Mouse (Mus musculus) forebrain, embryonic 16.5 days (tissue): ENCODE results near the gene Csf2rb. TPM values are rescaled to one million over a fixed set of nuclear protein-coding genes. Genes with fewer than 3 reads are reported as not detected.
"Not testable (repeated sequence)": the region's sequence is repeated elsewhere in the genome, so short reads cannot be mapped to it uniquely, and the experiment has no call there.

Experiments used
- ATAC-seq: fragments of 200-750 bp; cut with Nextera tagmentation; 2 replicates; pipeline ENCODE4 v1.8.0; 2017; ENCODE audit warnings: mild to moderate bottlenecking, moderate library complexity
- H3K27ac ChIP-seq: fragments of 300-500 bp; sonication (generic); 2 replicates; pipeline ENCODE4 v1.5.1; 2014; ENCODE audit warnings: low read length, control low read depth
- H3K27me3 ChIP-seq: fragments of 300-500 bp; sonication (generic); replicated peaks from 2 replicates; pipeline ENCODE4 v1.6.1; 2014; ENCODE audit warnings: low read length; ENCODE audit not compliant: control insufficient read depth, insufficient read depth
- H3K36me3 ChIP-seq: fragments of 300-500 bp; sonication (generic); 2 replicates; pipeline ENCODE4 v1.6.1; 2014; ENCODE audit not compliant: control insufficient read depth, insufficient read depth
- H3K4me1 ChIP-seq: fragments of 300-500 bp; sonication (generic); replicated peaks from 2 replicates; pipeline ENCODE4 v1.6.1; 2014; ENCODE audit warnings: low read length; ENCODE audit not compliant: control insufficient read depth, insufficient read depth
- H3K4me2 ChIP-seq: fragments of 300-500 bp; sonication (generic); 2 replicates; pipeline ENCODE4 v1.6.1; 2014; ENCODE audit warnings: mild to moderate bottlenecking, low read length, control low read depth
- H3K4me3 ChIP-seq: fragments of 300-500 bp; sonication (generic); replicated peaks from 2 replicates; pipeline ENCODE4 v1.5.1; 2014; ENCODE audit warnings: mild to moderate bottlenecking, low read length, control low read depth
- H3K9ac ChIP-seq: fragments of 300-500 bp; sonication (generic); replicated peaks from 2 replicates; pipeline ENCODE4 v1.6.1; 2014; ENCODE audit warnings: low read depth, low read length, control low read depth
- H3K9me3 ChIP-seq: fragments of 300-500 bp; sonication (generic); 2 replicates; pipeline ENCODE4 v1.6.1; 2016; ENCODE audit warnings: low read length; ENCODE audit not compliant: control insufficient read depth
- WGBS: fragments of 180-500 bp; shearing (Covaris S2); extraction: QIAGEN DNeasy Blood & Tissue Kit; methylation state at CpG from one replicate; pipeline ENCODE4 v1.1.7; 2014; 5-methylcytosine and 5-hydroxymethylcytosine counted together
- polyA plus RNA-seq: library from polyadenylated mRNA; unstranded; fragments of >200 nt; fragmentation: Nextera tagmentation; extraction: Ambion mirVana; gene quantifications from 2 replicates; pipeline ENCODE4 v1.2.1, GENCODE M21; 2015

The Csf2rb gene
- polyA plus RNA-seq, 1 experiment from 2014 or later = 0.27 TPM

DNA sequence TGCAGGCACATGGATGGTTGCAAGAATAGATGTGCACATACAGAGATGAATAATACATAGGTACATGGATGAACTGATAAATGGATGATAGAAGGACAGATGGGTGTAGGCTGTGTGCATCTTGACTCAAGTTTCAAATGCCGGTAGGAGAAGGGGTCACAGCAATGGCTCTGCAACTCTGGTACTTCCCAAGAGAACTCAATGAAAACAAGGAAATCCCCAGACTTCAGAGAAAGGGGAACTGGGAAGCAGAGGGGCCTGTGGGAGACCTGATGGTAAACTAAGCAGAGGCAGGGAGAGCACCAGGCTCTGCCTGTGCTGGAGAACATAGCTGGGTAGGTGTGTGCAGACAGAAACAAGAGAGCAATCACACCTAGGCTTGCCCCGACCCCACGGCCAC lies 8.8 kb downstream of the Csf2rb start:
- Histone ChIP-seq H3K36me3 (no peaks in the 10 kb centered on the region), H3K27ac (no peak overlapping the region), H3K27me3 (no peaks in the 10 kb centered on the region), H3K9ac (no peak overlapping the region), H3K4me2 (no peak overlapping the region), H3K4me3 (no peak overlapping the region), H3K9me3 (no peaks in the 10 kb centered on the region), H3K4me1 (no peaks in the 10 kb centered on the region)
- ATAC-seq = no peak
- 91% methylated on average over 3 of the region's 3 CpGs for WGBS

DNA sequence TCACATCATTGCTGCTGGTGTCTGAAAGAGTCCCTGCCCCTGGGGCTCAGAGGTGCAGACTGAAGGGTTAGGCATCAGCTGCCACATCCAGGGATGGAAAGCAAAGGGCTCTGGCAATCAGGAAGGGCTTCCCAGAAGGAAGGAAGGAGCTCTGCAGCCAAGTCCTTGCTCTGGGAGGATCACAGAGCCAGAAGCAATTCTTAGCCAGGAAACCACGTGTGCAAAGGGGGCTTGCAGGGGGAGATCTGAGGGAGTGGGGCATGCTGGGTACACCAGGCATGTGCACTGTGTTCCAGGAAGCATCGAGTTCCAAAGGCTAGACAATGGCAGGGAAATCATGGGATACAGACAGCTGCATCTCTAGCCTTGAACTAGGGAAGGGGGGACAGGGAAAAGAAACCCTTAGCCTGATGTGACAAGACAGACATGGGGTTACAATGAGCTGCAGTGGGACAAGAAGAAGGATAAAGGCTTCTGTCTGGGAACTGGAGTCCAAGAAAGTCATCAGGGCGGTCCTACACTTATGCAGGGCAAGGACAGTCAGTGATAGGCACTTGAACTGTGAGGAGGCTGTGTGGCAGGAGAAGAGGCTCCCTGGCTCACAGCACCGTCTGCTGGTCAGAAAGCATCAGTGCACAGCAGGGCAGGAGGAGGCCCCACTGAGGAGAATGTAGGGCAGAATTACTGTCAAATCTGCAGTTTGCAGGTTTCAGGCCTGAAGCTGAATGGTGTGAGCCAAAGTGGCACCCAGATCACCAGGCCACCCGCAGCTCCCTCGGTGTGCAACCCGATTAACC lies 14.3 kb downstream of the Csf2rb start:
- not testable (repeated sequence) for H3K4me1 ChIP-seq, ATAC-seq, H3K4me2 ChIP-seq, H3K9ac ChIP-seq, H3K9me3 ChIP-seq, H3K27me3 ChIP-seq, H3K36me3 ChIP-seq, H3K27ac ChIP-seq, H3K4me3 ChIP-seq
- WGBS = 31% methylated on average over 7 of the region's 7 CpGs

DNA sequence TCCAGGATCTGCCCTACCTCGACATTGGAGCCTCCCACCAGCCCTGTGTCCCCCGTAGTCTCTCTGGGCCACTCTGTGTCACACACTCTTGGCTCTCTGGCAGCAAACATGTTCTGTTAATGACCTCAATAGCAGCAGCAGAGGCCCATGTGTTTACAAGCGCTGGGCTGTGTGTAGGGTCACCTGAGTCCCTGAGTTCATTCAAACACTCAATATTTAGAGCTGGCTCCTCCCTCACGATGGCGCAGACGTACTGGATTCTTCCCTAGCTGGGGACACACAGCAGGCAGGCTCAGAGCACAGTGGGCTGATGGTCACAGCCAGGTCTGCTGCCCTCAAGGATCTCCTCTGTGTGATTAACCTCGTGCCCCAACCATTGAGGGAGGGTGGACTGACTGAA lies 15.4 kb downstream of the Csf2rb start:
- not testable (repeated sequence) for H3K9me3 ChIP-seq, H3K27ac ChIP-seq, H3K4me1 ChIP-seq, H3K36me3 ChIP-seq, H3K9ac ChIP-seq, ATAC-seq, H3K4me3 ChIP-seq, H3K4me2 ChIP-seq, H3K27me3 ChIP-seq
- 72% methylated on average over 6 of the region's 7 CpGs for WGBS

DNA sequence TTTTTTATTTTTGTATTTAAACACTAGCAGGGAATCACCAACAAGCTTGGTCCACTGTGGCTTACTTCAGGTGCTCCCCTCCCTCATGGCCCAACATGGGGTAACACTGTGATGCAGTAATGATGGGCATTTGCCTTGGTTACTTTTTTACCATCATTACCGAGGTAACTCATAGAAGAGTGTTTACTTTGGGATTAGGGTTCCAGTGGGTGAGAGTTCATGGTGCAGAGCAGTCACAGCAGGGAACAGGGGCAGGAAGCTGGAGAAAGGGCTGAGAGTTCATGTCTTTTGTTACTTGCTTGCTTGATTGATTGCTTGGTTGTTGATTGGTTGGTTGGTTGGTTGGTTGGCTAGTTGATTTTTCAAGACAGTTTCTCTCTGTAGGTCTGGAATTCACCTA lies 18.1 kb downstream of the Csf2rb start:
- H3K36me3 ChIP-seq = no peaks in the 10 kb centered on the region
- no peak overlapping the region for H3K4me3 ChIP-seq
- no peak for ATAC-seq
- no peaks in the 10 kb centered on the region for H3K27me3 ChIP-seq
- H3K4me1 ChIP-seq = no peaks in the 10 kb centered on the region
- H3K9me3 ChIP-seq = no peaks in the 10 kb centered on the region
- no peak overlapping the region for H3K4me2 ChIP-seq
- 30% methylated on average over 1 of the region's 1 CpGs for WGBS
- no peak overlapping the region for H3K9ac ChIP-seq
- no peak overlapping the region for H3K27ac ChIP-seq

DNA sequence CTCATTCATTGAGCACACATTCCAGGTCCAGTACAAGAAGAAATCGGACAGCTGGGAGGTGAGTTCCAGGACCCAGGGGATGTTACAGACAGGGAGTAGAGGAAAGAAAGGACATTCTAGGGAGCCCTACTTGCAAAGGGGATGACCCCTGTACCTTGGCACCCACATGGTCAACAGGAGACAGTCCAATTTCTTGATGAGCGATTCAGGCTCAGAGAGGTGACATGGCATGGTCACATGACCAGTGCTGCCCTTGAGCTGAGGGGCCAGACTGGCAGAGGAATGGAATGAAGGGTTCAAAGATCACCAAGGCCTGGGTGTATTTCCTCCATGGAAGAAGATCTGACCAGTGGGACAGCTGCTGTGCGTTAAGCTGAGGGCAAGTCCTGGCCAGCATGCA lies 19.0 kb downstream of the Csf2rb start:
- Histone ChIP-seq H3K4me2 (no peak overlapping the region), H3K9me3 (no peaks in the 10 kb centered on the region), H3K27ac (no peak overlapping the region), H3K36me3 (no peaks in the 10 kb centered on the region), H3K27me3 (no peaks in the 10 kb centered on the region), H3K9ac (no peak overlapping the region), H3K4me3 (no peak overlapping the region), H3K4me1 (no peaks in the 10 kb centered on the region)
- no peak for ATAC-seq
- 89% methylated on average over 3 of the region's 3 CpGs for WGBS

DNA sequence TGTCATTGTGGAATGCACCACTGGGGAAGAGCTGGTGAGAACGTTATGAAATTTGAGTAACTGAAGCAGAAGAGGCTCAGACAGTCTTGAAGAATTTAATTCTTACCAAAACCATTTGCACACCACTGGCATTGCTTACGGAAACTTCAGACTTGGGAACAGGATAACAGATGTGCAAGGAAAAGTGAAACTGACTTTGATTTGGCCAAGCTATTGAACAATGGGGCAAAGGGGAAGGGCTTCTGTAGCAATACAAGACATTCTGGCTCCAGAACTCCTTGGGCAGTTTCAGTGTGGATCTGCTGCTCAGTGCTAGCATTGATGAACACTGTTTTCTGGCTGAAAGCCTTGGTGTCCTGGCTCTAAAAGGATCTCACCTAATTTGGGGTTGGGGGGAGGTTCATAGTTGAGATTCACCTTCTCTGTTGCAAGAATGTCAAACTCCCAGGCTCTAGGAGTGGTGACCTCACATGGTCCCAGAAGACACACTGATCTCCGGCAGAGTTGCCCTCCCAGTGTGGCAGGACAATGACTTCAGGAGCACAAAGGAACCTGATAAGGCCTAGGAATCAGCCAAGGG lies 26.1 kb downstream of the Csf2rb start:
- no peaks in the 10 kb centered on the region for H3K9me3 ChIP-seq
- no peaks in the 10 kb centered on the region for H3K4me1 ChIP-seq
- H3K4me2 ChIP-seq = no peak overlapping the region
- H3K4me3 ChIP-seq = no peak overlapping the region
- no peak for ATAC-seq
- H3K36me3 ChIP-seq = no peaks in the 10 kb centered on the region
- no peaks in the 10 kb centered on the region for H3K27me3 ChIP-seq
- no peak overlapping the region for H3K27ac ChIP-seq
- no peak overlapping the region for H3K9ac ChIP-seq
- 72% methylated on average over 3 of the region's 3 CpGs for WGBS

DNA sequence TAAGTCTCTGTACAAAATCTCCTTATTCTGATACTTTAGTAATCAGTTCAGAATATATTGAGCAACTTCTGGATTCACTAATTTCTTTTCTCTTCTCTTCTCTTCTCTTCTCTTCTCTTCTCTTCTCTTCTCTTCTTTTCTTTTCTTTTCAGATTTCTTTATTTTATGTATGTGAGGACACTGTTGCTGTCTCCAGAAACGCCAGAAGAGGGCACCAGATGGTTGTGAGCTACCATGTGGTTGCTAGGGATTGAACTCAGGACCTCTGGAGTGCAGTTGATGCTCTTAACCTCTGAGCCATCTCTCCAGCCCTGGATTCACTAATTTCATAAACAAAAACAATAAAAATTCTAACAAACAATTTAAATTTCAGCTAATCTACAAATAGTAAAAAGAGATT lies 29.4 kb downstream of the Csf2rb start:
- H3K4me1 ChIP-seq = no peaks in the 10 kb centered on the region
- H3K4me2 ChIP-seq = no peak overlapping the region
- H3K27me3 ChIP-seq = no peaks in the 10 kb centered on the region
- no peak overlapping the region for H3K27ac ChIP-seq
- no peak for ATAC-seq
- no peaks in the 10 kb centered on the region for H3K9me3 ChIP-seq
- 0% methylated on average over 1 of the region's 1 CpGs for WGBS
- no peak overlapping the region for H3K9ac ChIP-seq
- H3K36me3 ChIP-seq = no peaks in the 10 kb centered on the region
- no peak overlapping the region for H3K4me3 ChIP-seq

DNA sequence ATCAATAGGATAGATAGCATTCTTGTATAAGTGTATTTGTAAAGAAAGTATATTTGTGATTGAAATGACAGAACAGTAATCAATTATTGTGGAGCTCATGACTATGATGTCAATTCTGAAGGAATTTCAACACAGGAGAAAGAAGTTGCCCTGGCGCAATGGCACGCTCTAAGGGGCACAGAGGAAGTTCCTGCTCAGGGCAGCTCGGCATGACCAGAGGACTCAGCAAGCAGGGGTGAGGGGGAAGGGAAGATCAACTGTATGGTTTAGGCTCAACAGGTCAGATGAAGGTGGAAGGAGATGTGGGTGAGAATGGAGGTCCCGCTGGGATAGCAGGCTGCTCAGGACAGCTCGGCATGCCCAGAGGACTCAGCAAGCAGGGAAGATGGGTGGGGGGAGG lies 30.0 kb downstream of the Csf2rb start:
- H3K27me3 ChIP-seq = no peaks in the 10 kb centered on the region
- WGBS = 94% methylated on average over 5 of the region's 5 CpGs
- no peaks in the 10 kb centered on the region for H3K36me3 ChIP-seq
- no peak overlapping the region for H3K4me3 ChIP-seq
- H3K27ac ChIP-seq = no peak overlapping the region
- no peaks in the 10 kb centered on the region for H3K4me1 ChIP-seq
- no peaks in the 10 kb centered on the region for H3K9me3 ChIP-seq
- H3K9ac ChIP-seq = no peak overlapping the region
- ATAC-seq = no peak
- H3K4me2 ChIP-seq = no peak overlapping the region

DNA sequence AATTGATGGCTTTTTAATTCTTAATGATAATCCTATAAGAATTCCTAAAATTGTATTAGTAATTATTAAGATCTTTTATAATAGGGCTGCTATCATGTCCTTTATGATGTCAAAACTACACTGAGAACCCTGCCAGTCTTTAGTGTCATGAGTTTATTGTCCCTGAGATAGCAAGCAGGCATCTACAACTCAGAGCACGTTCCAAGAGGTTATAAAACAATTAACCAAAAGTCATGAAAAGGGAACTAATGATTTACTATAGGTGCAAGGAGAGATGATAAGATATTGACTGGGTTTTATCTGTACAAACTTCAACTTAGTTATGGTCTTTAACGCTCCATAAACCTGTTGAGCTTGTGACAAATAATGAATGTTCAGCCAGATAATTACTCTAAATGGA lies 40.4 kb downstream of the Csf2rb start:
- Histone ChIP-seq H3K4me3 (no peak overlapping the region), H3K9me3 (no peaks in the 10 kb centered on the region), H3K27me3 (peaks cover 8% of the 10 kb centered on the region; the same call in 1 of the 2 replicates), H3K36me3 (no peaks in the 10 kb centered on the region), H3K4me2 (no peak overlapping the region), H3K9ac (no peak overlapping the region), H3K4me1 (no peaks in the 10 kb centered on the region), H3K27ac (no peak overlapping the region)
- no peak for ATAC-seq
- WGBS = 83% methylated on average over 2 of the region's 2 CpGs
